Mouse (Mus musculus) telencephalon, adult 2 months (tissue): ENCODE results near the gene Tnfsf13.

Experiments
- DNase-seq: peaks from one replicate; pipeline ENCODE4 v3.0.0-alpha.2; 2011; ENCODE audit warnings: low read depth, low spot score

Gene Tnfsf13

DNA sequence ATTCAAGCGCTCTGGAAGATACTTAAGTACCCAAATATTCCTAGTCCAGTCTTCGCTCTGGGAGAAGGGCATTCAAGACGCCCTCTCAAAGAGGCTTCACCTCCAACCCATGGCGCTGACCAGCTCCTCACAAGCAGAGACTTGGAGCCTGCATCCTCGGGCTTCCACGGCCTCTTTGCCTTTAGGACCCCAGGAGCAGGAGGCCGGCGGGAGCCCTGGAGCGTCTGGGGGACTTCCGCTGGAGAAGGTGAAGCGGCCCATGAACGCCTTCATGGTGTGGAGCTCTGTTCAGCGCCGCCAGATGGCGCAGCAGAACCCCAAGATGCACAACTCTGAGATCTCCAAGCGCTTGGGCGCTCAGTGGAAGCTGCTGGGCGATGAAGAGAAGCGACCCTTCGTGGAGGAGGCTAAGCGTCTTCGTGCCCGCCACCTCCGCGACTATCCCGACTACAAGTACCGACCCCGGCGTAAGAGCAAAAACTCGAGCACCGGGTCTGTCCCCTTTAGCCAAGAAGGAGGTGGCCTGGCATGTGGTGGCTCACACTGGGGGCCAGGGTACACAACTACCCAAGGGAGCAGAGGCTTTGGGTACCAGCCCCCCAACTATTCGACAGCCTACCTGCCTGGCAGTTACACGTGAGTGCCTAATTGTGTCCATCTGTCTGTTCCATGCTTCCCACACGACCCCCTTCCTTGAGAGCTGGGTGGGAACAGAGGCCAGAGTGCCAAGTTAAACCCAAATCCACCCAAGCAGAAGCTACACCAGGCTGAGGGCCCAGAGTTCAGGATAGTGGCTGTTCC lies 30.1 kb downstream of the Tnfsf13 start, which contains the start of gene Sox15:
Sox15 (plus strand) TSS at position 51 of the 801 bp plus-strand sequence.
- no peak for DNase-seq

GRCm38 (mm10) chr11:69654760-69655159 lies 30.8 kb downstream of the Tnfsf13 start:
- no peak for DNase-seq

DNA sequence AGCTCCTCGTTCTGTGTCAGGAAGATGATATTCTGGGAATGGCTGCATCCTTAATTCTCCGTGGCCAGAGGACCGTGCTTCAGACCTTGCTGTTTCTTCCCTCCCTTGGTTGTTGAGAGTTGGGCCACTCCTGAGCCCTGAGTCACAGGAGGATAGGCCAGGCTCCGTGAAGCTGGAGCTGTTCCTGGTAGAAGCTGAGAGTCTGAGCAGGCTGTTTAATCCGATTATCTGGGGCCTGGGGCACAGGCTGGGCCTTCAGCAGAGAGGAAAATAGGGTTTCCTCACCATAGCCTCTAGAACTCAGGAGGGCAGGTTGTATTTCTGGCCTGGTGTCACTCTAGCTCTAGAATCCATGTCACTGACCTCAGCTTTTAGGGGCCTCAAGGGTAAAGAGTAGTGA lies 32.2 kb downstream of the Tnfsf13 start:
- DNase-seq: no peak

GRCm38 (mm10) chr11:69645860-69646259 lies 39.7 kb downstream of the Tnfsf13 start:
- DNase-seq: no peak

DNA sequence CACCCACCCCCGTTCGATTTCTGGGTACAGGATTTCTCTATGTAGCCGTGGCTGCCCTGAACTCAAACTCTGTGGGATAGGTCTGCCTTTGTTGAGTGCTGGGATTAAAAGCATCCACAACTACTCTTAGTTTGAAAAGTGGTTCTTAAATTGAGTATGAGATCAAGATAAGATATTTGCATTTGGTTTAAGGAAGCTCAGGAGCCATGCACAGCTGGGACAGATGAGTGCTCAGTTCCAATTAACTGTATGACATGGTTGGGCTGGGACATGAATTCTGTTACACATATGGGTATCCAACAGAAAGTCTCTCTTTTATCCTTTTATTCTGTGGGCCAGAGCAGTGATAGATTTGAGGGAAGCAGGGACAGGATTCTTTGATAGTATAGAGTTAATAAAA lies 50.1 kb downstream of the Tnfsf13 start:
- no peak for DNase-seq

DNA sequence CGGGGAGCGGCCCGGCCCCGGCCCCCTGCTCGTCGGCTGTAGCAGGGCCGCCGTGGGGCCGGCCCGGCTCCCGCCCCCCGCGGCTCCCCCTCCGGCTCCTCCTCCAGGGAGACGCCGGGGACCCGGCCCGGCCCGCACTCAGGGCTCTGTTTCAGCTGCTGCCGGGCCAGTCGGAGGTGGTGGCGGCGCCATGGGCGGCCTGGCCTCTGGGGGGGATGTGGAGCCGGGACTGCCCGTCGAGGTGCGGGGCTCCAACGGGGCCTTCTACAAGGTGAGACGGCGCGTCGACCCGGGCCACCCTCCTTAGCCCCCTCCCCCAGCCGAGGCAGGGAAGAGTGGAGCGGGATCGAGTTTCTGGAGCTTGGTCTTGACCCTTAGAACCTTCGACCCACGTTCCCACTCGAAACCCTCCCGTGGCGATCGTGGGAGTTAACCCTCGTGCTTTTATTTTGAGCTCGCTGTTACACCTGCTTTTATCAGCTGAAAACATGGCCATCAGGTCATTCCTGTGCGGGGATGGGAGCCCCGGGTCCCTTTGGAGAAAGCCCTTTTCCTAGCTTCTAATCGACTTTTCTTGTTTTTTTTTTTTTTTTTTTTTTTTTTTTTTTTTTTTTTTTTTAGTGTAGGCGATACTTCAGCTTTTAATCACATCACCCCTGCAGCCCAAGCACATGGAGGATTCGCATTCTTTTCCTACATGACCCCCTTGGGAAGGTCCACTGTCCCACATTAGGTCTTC lies 52.3 kb downstream of the Tnfsf13 start:
- no peak for DNase-seq
